Mouse (Mus musculus): ENCODE measurements around the gene Thra. TPM values are rescaled to one million over a fixed set of nuclear protein-coding genes. Genes with fewer than 3 reads are reported as not detected.

The Thra gene
- total and polyA plus RNA-seq, 3 experiments = 1.1 to 3.9 (median 3.8) TPM

- TF ChIP-seq IRF4 (IDR thresholded peaks at IDR 0.05; ENCODE audit: low read depth, low read length) (no peak), KAT2A (IDR thresholded peaks at IDR 0.05; ENCODE audit: insufficient replicate concordance, low read length) (no peak), MAZ (IDR thresholded peaks at IDR 0.05; ENCODE audit: low read depth, low read length) (no peak), RAD21 (IDR thresholded peaks at IDR 0.05; ENCODE audit: low read depth, low read length) (peak; percentile 47), TCF12 (IDR thresholded peaks at IDR 0.05; ENCODE audit: low read depth, low read length) (no peak), CHD2 (IDR thresholded peaks at IDR 0.05; ENCODE audit: low read length) (no peak), HCFC1 (IDR thresholded peaks at IDR 0.05; ENCODE audit: low read depth, low read length) (no peak), USF2 (conservative IDR thresholded peaks at IDR 0.05; ENCODE audit: low read depth, low read length) (no peak), BHLHE40 (IDR thresholded peaks at IDR 0.05; ENCODE audit: low read depth, low read length) (no peak), MYC (IDR thresholded peaks at IDR 0.05; ENCODE audit: low read depth, low read length) (peak; percentile 69; the same call in 1 of the 2 replicates), MAX (IDR thresholded peaks at IDR 0.05; ENCODE audit: low read length) (no peak), JUN (IDR thresholded peaks at IDR 0.05; ENCODE audit: insufficient read depth, low read depth, low read length) (no peak), TBP (conservative IDR thresholded peaks at IDR 0.05; ENCODE audit: low read depth, low read length) (no peak), CTCF (conservative IDR thresholded peaks at IDR 0.05 in 1 of 2, IDR thresholded peaks at IDR 0.05 in 1 of 2; ENCODE audit: low read depth in 2 of 2, low read length in 2 of 2) (peak; percentile 91 to 98), EP300 (IDR thresholded peaks at IDR 0.05; ENCODE audit: low read length) (no peak), SMC3 (IDR thresholded peaks at IDR 0.05; ENCODE audit: low read depth, low read length) (peak; percentile 68), ZKSCAN1 (IDR thresholded peaks at IDR 0.05; ENCODE audit: borderline replicate concordance, low read depth, low read length) (no peak), JUND (conservative IDR thresholded peaks at IDR 0.05; ENCODE audit: low read depth, low read length) (0 out of 2 replicates have a peak, but pooled peaks have one; percentile 34)
- in situ Hi-C loops (cut with MboI; ENCODE audit: low pct_ligation_motif_present, low pct_unique_long_range_greater_than_20kb, low sequenced_read_pairs) = no loop called here
- Histone ChIP-seq H3K79me2 (replicated peaks; ENCODE audit: control insufficient read depth, extremely low read depth, insufficient read depth, poor library complexity, severe bottlenecking) (no peaks in the 10 kb centered on the region), H3K9me3 (replicated peaks; ENCODE audit: low read length) (no peaks in the 10 kb centered on the region), H3K36me3 (replicated peaks in 1 of 2; ENCODE audit: control insufficient read depth in 1 of 2, insufficient read depth in 1 of 2, low read length in 1 of 2) (peaks cover 85 to 96% of the 10 kb centered on the region in 2 experiments), H3K4me2 (ENCODE audit: insufficient read depth, low read depth, poor library complexity, severe bottlenecking) (no peak overlapping the region), H3K27ac (ENCODE audit: insufficient read depth, low read depth) (no peak overlapping the region), H3K4me1 (ENCODE audit: control insufficient read depth in 1 of 2, insufficient read depth in 2 of 2) (peaks cover 5 to 21% of the 10 kb centered on the region in 2 experiments), H3K4me3 (replicated peaks in 1 of 3; ENCODE audit: low read depth in 2 of 3, low read length in 2 of 3, poor library complexity in 1 of 3) (no peak overlapping the region), H3K27me3 (replicated peaks) (no peaks in the 10 kb centered on the region), H3K9ac (ENCODE audit: insufficient read depth, low read depth) (no peak overlapping the region)
- DNase-seq (ENCODE audit: extremely low read depth) = peak; percentile 84
- dilution Hi-C loops (cut with MboI; ENCODE audit: extremely low pct_ligation_motif_present, extremely low pct_unique_long_range_greater_than_20kb, low sequenced_read_pairs) = no loop called here
These were observed 29.9 kb upstream of the Thra start for GRCm38 (mm10) chr11:98710416-98711045.

- no peak overlapping the region for H3K4me2 ChIP-seq (ENCODE audit: insufficient read depth, low read depth, poor library complexity, severe bottlenecking)
- H3K9ac ChIP-seq (ENCODE audit: insufficient read depth, low read depth) = no peak overlapping the region
- H3K4me1 ChIP-seq (ENCODE audit: control insufficient read depth in 1 of 2, insufficient read depth in 2 of 2) = peaks cover 5 to 21% of the 10 kb centered on the region in 2 experiments
- no peaks in the 10 kb centered on the region for H3K27me3 ChIP-seq (replicated peaks)
- in situ Hi-C loops (cut with MboI; ENCODE audit: low pct_ligation_motif_present, low pct_unique_long_range_greater_than_20kb, low sequenced_read_pairs) = no loop called here
- dilution Hi-C loops (cut with MboI; ENCODE audit: extremely low pct_ligation_motif_present, extremely low pct_unique_long_range_greater_than_20kb, low sequenced_read_pairs) = no loop called here
- H3K27ac ChIP-seq (ENCODE audit: insufficient read depth, low read depth) = no peak overlapping the region
- H3K36me3 ChIP-seq (replicated peaks in 1 of 2; ENCODE audit: control insufficient read depth in 1 of 2, insufficient read depth in 1 of 2, low read length in 1 of 2) = peaks cover 86 to 96% of the 10 kb centered on the region in 2 experiments
- no peaks in the 10 kb centered on the region for H3K9me3 ChIP-seq (replicated peaks; ENCODE audit: low read length)
- TF ChIP-seq TCF12 (IDR thresholded peaks at IDR 0.05; ENCODE audit: low read depth, low read length) (no peak), SMC3 (IDR thresholded peaks at IDR 0.05; ENCODE audit: low read depth, low read length) (no peak), JUND (conservative IDR thresholded peaks at IDR 0.05; ENCODE audit: low read depth, low read length) (no peak), UBTF (IDR thresholded peaks at IDR 0.05; ENCODE audit: low read depth, low read length) (no peak), RCOR1 (conservative IDR thresholded peaks at IDR 0.05; ENCODE audit: low read depth, low read length) (no peak), USF1 (IDR thresholded peaks at IDR 0.05; ENCODE audit: low read depth, low read length) (no peak), GABPA (IDR thresholded peaks at IDR 0.05; ENCODE audit: insufficient replicate concordance, low read depth, low read length) (no peak), ZNF384 (IDR thresholded peaks at IDR 0.05; ENCODE audit: low read depth, low read length) (no peak)
- H3K79me2 ChIP-seq (replicated peaks; ENCODE audit: control insufficient read depth, extremely low read depth, insufficient read depth, poor library complexity, severe bottlenecking) = no peaks in the 10 kb centered on the region
- no peak overlapping the region for H3K4me3 ChIP-seq (replicated peaks in 1 of 3; ENCODE audit: low read depth in 2 of 3, low read length in 2 of 3, poor library complexity in 1 of 3)
- no peak for DNase-seq (ENCODE audit: extremely low read depth)
These were observed 29.4 kb upstream of the Thra start for GRCm38 (mm10) chr11:98711046-98711434.
